Mouse (Mus musculus) hindlimb bud, embryonic 11.5 days (tissue): ENCODE data around the gene Strap.

ENCODE experiments used
- DNase-seq: peaks from one replicate; pipeline ENCODE4 v3.0.0-alpha.2; 2012; ENCODE audit warnings: low read depth, low spot score; ENCODE audit errors: extremely low spot score

Gene Strap

GRCm38 (mm10) chr6:137773637-137774028 is 38.8 kb downstream of the Strap start:
- no peak for DNase-seq

DNA sequence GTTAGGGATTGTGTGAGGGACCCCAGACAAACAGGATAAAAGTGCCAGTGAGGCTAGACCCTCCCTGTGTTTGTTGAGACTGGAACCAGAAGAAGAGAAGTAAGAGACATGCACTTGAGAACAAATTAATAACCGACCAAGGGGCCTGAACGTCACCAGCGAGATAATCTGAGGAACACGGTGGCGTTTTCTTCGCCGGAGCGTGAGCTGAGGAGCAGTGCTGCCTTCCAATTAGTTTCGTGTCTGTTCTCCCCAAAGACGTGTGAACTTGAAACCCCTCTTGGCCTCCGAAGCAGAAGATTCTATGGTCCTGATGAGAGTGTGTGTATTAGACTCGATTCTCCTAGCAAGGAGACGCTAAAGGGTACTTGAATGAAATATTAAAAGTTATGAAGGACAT is 39.3 kb downstream of the Strap start:
- DNase-seq, result no peak

- DNase-seq, result no peak
Measured at GRCm38 (mm10) chr6:137775159-137775558, 40.3 kb downstream of the Strap start.

- DNase-seq, result no peak
Measured at GRCm38 (mm10) chr6:137776981-137777380, 42.1 kb downstream of the Strap start.

DNA sequence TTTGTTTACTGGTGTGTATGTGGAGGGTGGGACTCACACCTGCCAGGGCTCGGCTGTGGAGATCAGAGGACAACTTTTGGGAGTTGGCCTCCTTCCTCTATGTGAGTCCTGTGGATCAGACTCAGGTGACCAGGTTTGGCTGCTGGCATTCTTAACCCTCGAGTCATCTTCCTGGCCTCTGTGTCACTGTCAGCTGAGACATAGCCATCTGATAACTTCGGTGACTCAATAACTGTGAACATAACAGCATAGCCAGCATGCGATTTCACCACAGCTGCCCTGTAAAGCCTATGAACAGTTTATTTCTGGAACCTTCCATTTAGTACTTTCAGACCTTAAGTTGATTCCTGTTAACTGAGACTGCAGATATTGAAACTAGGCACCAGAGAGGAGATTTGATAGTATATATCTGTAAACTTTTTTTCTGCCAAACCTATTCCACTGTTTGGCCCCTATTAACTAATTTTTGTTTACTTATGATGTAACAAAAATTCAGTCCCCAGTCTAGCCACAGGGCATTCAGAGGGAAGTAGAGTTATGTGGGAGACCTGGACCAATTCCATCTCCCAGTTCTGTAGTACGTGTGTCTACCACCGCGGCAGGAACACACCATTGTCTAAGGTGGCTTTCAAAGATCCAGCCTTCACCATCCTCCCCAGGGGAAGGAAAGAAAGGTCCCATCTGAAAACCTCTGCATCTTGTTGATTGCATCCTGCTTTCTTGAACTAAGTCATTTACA is 49.2 kb downstream of the Strap start:
- DNase-seq, result no peak

DNA sequence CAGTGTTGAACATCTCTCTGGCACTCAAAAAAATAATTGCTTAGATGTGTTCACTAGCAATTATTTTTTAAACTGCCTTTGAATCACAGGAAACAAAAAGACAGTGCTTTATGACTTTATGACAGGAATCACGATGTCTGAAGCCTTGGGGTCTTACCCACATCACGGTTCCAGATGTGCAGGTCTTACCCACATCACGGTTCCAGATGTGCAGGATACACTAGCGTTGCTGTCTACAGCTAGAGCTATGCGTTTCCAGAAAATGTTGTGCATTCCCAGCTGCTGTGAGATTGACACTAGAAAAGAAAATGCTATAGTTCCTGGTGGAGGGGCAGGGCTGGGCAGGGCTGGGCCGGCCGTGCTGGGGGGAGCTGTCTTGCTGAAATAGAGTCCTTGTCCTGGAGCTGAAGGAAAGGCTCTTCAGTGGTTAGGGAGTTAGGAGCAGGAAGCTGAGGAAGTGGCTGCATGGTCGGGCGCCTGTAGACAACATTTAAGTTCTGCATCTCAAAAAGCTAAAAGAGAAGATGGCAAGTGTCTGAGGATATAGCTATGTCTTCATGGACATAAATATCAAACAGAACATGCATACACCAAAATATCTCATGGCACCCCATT is 54.2 kb downstream of the Strap start:
- no peak for DNase-seq

DNA sequence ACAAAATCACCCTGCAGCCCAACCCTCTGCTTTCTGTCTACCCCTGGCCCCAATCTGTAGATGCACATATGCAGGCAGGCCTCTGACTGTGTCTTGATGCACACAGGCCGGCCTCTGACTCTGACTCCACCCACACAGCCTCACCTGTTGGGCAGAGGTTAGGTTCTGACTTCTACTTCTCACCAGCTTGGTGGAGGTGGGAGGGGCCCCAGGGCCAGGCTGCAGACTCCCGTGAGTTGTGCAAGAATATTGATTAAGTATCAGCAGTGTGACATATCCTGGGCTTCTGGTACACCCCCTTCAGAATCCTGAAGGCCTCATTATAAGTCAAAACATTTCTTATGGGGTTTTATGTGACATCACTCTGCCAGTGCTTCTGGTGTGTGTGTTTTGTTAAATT is 54.8 kb downstream of the Strap start:
- DNase-seq, result no peak

- DNase-seq, result no peak
Measured at GRCm38 (mm10) chr6:137795494-137795893, 60.6 kb downstream of the Strap start.

DNA sequence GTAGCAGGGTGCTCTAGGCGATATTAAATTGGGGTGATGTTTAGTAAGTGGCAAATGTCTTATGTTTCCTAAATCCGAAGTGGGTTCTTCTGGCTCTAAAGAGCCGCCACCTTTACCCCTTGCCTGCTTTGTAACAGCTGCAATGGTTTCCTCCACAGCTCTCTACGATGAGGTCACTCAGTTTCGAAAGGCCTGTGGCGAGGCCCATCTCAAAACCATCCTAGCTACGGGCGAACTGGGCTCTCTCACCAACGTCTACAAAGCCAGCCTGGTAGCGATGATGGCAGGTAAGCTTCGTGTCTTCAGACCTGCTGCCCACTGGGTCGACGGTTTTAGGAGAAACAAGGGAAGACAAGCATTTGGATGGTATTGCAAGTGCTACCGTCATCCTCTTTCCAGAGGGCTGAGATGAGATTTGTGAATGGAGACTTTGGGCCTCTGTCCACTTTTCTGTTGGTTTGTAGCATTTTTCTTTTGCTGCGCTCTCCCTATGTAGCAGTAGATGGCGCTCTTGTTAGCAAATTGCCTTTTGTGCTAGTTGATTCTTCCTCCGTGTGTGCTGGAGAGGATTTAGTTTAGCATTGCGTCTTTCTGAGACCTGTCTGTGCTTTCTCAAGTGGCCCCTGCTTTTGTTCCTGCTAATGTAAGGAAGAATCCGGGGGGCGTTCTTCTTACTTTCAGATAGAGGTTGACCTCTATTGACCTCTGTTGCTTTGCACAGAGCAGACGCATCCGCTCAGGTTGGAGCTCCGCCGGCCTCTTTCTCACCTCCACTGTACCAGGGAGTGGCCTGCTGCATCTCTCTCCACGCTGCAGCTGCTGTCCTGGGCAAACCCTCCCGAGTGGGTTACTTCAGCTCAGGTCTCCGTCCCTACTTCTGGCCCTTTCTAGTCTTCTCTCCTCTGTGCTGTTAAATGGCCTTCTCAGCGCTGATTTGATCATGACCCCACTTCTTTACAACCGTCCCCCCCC is 62.0 kb downstream of the Strap start:
- DNase-seq, result no peak

DNA sequence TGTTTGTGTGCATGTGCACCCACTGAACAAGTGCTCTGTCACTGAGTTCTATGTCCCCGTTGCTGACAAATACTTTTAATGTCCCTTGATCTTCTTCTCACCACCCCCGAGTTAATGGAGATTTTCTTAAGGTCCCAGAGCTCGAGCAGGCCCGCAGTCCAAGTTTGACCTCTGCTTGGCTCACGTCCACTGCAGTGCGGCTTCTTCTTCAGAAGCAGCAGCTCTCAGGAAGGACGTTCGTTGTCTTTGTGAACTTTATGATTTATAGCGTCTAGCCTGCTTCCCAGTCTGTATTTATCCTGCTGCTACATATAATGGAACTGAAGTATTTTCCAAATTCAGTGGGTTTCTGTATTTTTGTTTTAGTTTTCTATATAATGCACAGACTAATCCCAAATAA is 64.4 kb downstream of the Strap start:
- DNase-seq, result no peak
